Mouse (Mus musculus) kidney, postnatal 25 days (tissue): ENCODE results near the gene Ints7.

Source experiments
- DNase-seq, 2 experiments: peaks; one replicate each; pipeline ENCODE4 v3.0.0; 2021; ENCODE audit warnings: mixed read lengths in 2 of 2

Gene Ints7

GRCm38 (mm10) chr1:191585704-191586103, 10.3 kb downstream of the Ints7 start:
- DNase-seq = no peak

GRCm38 (mm10) chr1:191587062-191587461, 11.6 kb downstream of the Ints7 start:
- DNase-seq = no peak

- no peak for DNase-seq
Measured at GRCm38 (mm10) chr1:191588749-191589148, 13.3 kb downstream of the Ints7 start.

GRCm38 (mm10) chr1:191592016-191592720, 16.7 kb downstream of the Ints7 start:
- DNase-seq = no peak

- DNase-seq = no peak
Measured at GRCm38 (mm10) chr1:191596076-191596475, 20.6 kb downstream of the Ints7 start.

- no peak for DNase-seq
Measured at GRCm38 (mm10) chr1:191599210-191599609, 23.8 kb downstream of the Ints7 start.

GRCm38 (mm10) chr1:191604690-191605089, 29.3 kb downstream of the Ints7 start:
- no peak for DNase-seq

GRCm38 (mm10) chr1:191609051-191609450, 33.6 kb downstream of the Ints7 start:
- no peak for DNase-seq

GRCm38 (mm10) chr1:191609578-191609977, 34.1 kb downstream of the Ints7 start:
- DNase-seq = no peak

- no peak for DNase-seq
Measured at GRCm38 (mm10) chr1:191610357-191610756, 34.9 kb downstream of the Ints7 start.

GRCm38 (mm10) chr1:191611686-191612085, 36.2 kb downstream of the Ints7 start:
- no peak for DNase-seq

- no peak for DNase-seq
Measured at GRCm38 (mm10) chr1:191612877-191613276, 37.4 kb downstream of the Ints7 start.

- DNase-seq = no peak
Measured at GRCm38 (mm10) chr1:191616245-191616644, 40.8 kb downstream of the Ints7 start.

GRCm38 (mm10) chr1:191617589-191617988, 42.2 kb downstream of the Ints7 start:
- DNase-seq = no peak

- no peak for DNase-seq
Measured at GRCm38 (mm10) chr1:191618067-191618766, 42.8 kb downstream of the Ints7 start.

GRCm38 (mm10) chr1:191621096-191621495, 45.7 kb downstream of the Ints7 start:
- DNase-seq = no peak

- no peak for DNase-seq
Measured at GRCm38 (mm10) chr1:191622801-191623200, 47.4 kb downstream of the Ints7 start.

- no peak for DNase-seq
Measured at GRCm38 (mm10) chr1:191624492-191624891, 49.1 kb downstream of the Ints7 start.

GRCm38 (mm10) chr1:191625026-191625425, 49.6 kb downstream of the Ints7 start:
- no peak for DNase-seq

- no peak for DNase-seq
Measured at GRCm38 (mm10) chr1:191625620-191626019, 50.2 kb downstream of the Ints7 start.

- DNase-seq = no peak
Measured at GRCm38 (mm10) chr1:191628457-191629169, 53.2 kb downstream of the Ints7 start.

GRCm38 (mm10) chr1:191629170-191629636, 53.8 kb downstream of the Ints7 start:
- DNase-seq = no peak

GRCm38 (mm10) chr1:191632511-191633095, 57.2 kb downstream of the Ints7 start:
- no peak for DNase-seq
